Mouse (Mus musculus) kidney, postnatal 36 days (tissue): ENCODE measurements around the gene Fkbp6.
A peak's percentile ranks its signal among the peaks of the same experiment; 100 is the strongest.
"Not testable (repeated sequence)": the region's sequence is repeated elsewhere in the genome, so short reads cannot be mapped to it uniquely, and the experiment has no call there.

Source experiments
- DNase-seq, 2 experiments: peaks; one replicate each; pipeline ENCODE4 v3.0.0; 2021 to 2022; ENCODE audit warnings: mixed read lengths in 2 of 2

Fkbp6 gene

GRCm38 (mm10) chr5:135349862-135350261, at the start of gene Fkbp6:
Gene Fkbp6 (minus strand): TSS chr5:135350044.
- DNase-seq, result no peak

GRCm38 (mm10) chr5:135399382-135399781, 49.5 kb upstream of the Fkbp6 start:
- DNase-seq, result no peak

- DNase-seq, result peak; percentile 35 to 72
Measured at GRCm38 (mm10) chr5:135395826-135396225, 46.0 kb upstream of the Fkbp6 start.

GRCm38 (mm10) chr5:135394004-135394823, 44.4 kb upstream of the Fkbp6 start, which contains the start of gene Pom121:
Gene Pom121 (minus strand): TSS chr5:135394546.
- peak; percentile 88 to 92 for DNase-seq

- no peak for DNase-seq
Measured at GRCm38 (mm10) chr5:135383771-135384170, 33.9 kb upstream of the Fkbp6 start.

GRCm38 (mm10) chr5:135382746-135383145, 32.9 kb upstream of the Fkbp6 start:
- DNase-seq, result no peak

GRCm38 (mm10) chr5:135381356-135381925, 31.6 kb upstream of the Fkbp6 start:
- DNase-seq, result no peak

GRCm38 (mm10) chr5:135380681-135381080, 30.8 kb upstream of the Fkbp6 start:
- no peak for DNase-seq

GRCm38 (mm10) chr5:135376341-135376740, 26.5 kb upstream of the Fkbp6 start:
- no peak for DNase-seq

- peak; percentile 38 to 72 for DNase-seq
Measured at GRCm38 (mm10) chr5:135375167-135375566, 25.3 kb upstream of the Fkbp6 start.

GRCm38 (mm10) chr5:135373601-135374000, 23.8 kb upstream of the Fkbp6 start:
- no peak for DNase-seq

GRCm38 (mm10) chr5:135371195-135371594, 21.4 kb upstream of the Fkbp6 start:
- no peak for DNase-seq

- DNase-seq, result peak; percentile 94 to 98
Measured at GRCm38 (mm10) chr5:135369787-135370654, 20.2 kb upstream of the Fkbp6 start, which contains the start of gene Nsun5. Gene Nsun5 (plus strand): TSS chr5:135369953.

GRCm38 (mm10) chr5:135369196-135369595, 19.4 kb upstream of the Fkbp6 start:
- DNase-seq, result not testable (repeated sequence)

- no peak for DNase-seq
Measured at GRCm38 (mm10) chr5:135368312-135368711, 18.5 kb upstream of the Fkbp6 start.

- peak in 1 of 2 experiments; percentile 25 for DNase-seq
Measured at GRCm38 (mm10) chr5:135367841-135368240, 18.0 kb upstream of the Fkbp6 start.

- DNase-seq, result peak; percentile 18 to 49
Measured at GRCm38 (mm10) chr5:135363540-135363939, 13.7 kb upstream of the Fkbp6 start.

GRCm38 (mm10) chr5:135362572-135362971, 12.7 kb upstream of the Fkbp6 start:
- DNase-seq, result no peak

- DNase-seq, result no peak
Measured at GRCm38 (mm10) chr5:135359772-135360171, 9.9 kb upstream of the Fkbp6 start.

- peak; percentile 12 to 36 for DNase-seq
Measured at GRCm38 (mm10) chr5:135357556-135357955, 7.7 kb upstream of the Fkbp6 start.

- DNase-seq, result peak in 1 of 2 experiments; percentile 31
Measured at GRCm38 (mm10) chr5:135356090-135356489, 6.2 kb upstream of the Fkbp6 start.

- peak in 1 of 2 experiments; percentile 33 for DNase-seq
Measured at GRCm38 (mm10) chr5:135353564-135353963, 3.7 kb upstream of the Fkbp6 start.

GRCm38 (mm10) chr5:135352995-135353394, 3.2 kb upstream of the Fkbp6 start, which contains the start of gene Trim50:
Gene Trim50 (plus strand): TSS chr5:135353295.
- DNase-seq, result no peak
